Mouse (Mus musculus): ENCODE results near the gene Rabep1. TPM values are rescaled to one million over a fixed set of nuclear protein-coding genes. Genes with fewer than 3 reads are reported as not detected.

Gene Rabep1
- polyA plus RNA-seq, 1 experiment from 2014 or later, result 46.3 TPM

DNA sequence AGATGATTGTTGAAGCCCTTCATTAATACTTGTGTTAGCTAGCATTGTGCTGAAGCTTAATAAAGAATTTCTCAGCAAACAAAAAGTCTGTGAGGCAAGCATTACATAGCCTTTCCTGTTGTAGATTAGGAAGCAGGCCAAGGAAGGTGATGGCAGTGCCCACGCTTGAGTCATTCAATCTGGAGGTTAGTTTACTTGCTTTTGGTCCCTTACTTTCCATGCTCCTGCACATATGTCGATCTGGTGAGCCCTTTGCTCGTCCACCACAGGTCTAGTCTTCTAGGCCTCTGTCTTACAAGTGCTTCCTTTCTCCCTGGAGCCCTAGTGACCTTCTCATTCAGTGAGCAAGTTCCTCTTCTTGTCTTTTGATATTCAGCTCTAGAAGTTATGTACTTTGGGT lies 62.1 kb downstream of the Rabep1 start:
- Histone ChIP-seq H3K36me3 (peaks cover 65% of the 10 kb centered on the region), H3K27ac (no peak overlapping the region), H3K4me2 (no peak overlapping the region), H3K4me1 (no peaks in the 10 kb centered on the region), H3K27me3 (no peaks in the 10 kb centered on the region), H3K9me3 (no peaks in the 10 kb centered on the region), H3K9ac (no peak overlapping the region), H3K4me3 (no peak overlapping the region)
- ATAC-seq (ENCODE audit: insufficient number of reproducible peaks, insufficient read depth, low FRiP score, low TSS enrichment, low read depth), result no peak
- WGBS, result 83% methylated on average over 3 of the region's 3 CpGs

DNA sequence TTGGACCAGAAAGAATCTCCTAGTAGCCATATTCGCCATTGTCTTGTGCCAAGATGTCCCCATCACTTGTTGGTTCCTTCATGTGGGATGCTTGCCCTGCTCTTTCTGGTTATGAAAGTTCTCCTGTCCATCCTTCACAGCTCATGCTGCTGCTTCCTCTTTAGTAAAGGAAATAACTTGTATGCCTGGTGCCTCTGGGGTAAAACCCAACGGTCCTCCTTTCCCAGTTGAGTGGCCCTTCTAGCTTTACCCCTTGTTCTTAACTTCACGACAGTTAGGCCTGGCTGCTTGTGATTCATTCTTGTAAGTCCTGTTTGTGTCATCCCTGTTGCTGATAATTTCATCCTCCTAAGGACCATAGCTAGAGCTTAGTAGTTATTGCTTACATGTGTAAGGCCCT lies 66.7 kb downstream of the Rabep1 start:
- Histone ChIP-seq H3K4me3 (no peak overlapping the region), H3K27ac (no peak overlapping the region), H3K27me3 (no peaks in the 10 kb centered on the region), H3K4me2 (no peak overlapping the region), H3K4me1 (no peaks in the 10 kb centered on the region), H3K9me3 (no peaks in the 10 kb centered on the region), H3K9ac (no peak overlapping the region), H3K36me3 (peaks cover 51% of the 10 kb centered on the region)
- no peak for ATAC-seq (ENCODE audit: insufficient number of reproducible peaks, insufficient read depth, low FRiP score, low TSS enrichment, low read depth)
- 93% methylated on average over 3 of the region's 3 CpGs for WGBS

DNA sequence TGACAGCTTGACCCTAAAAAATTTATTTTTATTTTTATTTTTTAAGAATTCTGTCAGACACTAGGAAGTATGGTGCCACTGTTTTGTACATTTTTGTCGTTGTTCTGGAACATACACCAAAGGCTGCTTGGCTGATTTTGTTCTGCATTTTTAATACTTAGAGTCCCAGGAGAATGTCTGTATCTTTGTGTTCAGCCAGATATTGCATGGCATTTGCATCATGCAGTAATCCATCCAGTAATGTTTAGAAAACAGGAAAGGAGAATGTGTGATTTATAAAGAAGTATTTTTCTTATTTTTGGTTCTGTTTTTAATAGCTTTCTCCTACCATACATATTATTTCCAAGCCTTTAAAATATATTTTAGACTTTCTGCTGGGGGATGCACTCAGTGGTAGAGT lies 67.3 kb downstream of the Rabep1 start:
- H3K27me3 ChIP-seq, result no peaks in the 10 kb centered on the region
- H3K9ac ChIP-seq, result no peak overlapping the region
- H3K36me3 ChIP-seq, result peaks cover 47% of the 10 kb centered on the region
- H3K27ac ChIP-seq, result no peak overlapping the region
- no peaks in the 10 kb centered on the region for H3K4me1 ChIP-seq
- H3K4me2 ChIP-seq, result no peak overlapping the region
- no peak for ATAC-seq (ENCODE audit: insufficient number of reproducible peaks, insufficient read depth, low FRiP score, low TSS enrichment, low read depth)
- H3K9me3 ChIP-seq, result no peaks in the 10 kb centered on the region
- WGBS, result 90% methylated on average over 1 of the region's 1 CpGs
- H3K4me3 ChIP-seq, result no peak overlapping the region

DNA sequence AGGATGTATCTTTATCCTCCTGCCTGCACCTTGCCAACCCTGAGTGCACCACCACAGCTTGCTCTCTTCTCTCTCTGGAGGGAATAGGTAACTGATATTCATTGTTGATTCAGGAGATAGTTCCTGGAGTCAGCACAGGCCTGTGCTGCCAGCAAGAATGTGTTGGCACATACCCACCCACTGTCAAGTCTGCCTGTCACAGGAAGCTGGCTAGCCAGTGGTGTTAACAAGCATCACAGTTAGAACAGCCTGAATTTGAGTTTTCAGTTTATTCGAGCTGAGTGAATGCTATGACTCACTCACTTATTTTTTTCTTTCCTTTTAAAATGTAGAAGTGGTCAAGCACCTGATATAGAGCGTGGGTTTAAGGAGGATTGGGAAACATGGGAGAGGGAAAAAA lies 73.3 kb downstream of the Rabep1 start:
- Histone ChIP-seq H3K4me1 (no peaks in the 10 kb centered on the region), H3K27ac (no peak overlapping the region), H3K9ac (no peak overlapping the region), H3K4me3 (no peak overlapping the region), H3K9me3 (no peaks in the 10 kb centered on the region), H3K36me3 (peaks cover 43% of the 10 kb centered on the region), H3K4me2 (no peak overlapping the region), H3K27me3 (no peaks in the 10 kb centered on the region)
- WGBS, result 92% methylated on average over 2 of the region's 2 CpGs
- ATAC-seq (ENCODE audit: insufficient number of reproducible peaks, insufficient read depth, low FRiP score, low TSS enrichment, low read depth), result no peak

DNA sequence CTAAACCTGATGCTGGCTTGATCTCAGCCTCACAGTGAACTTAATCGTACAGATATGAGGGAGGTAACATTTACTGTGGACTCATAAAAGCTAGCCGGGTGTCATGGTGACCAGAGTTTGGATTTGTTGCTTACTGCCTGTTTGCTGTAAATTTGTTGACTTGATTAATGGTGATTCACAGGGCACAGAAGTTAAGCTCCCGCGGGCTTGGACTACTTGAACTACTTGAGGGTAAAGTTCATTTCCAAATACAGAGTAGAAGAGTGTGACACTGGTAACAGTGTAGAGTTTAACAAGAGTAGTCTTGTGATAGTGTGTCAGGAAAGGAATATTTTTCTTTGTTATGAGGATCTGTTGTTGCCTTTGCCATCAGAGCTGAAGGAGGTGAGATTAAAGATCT lies 74.9 kb downstream of the Rabep1 start:
- Histone ChIP-seq H3K4me3 (no peak overlapping the region), H3K9me3 (no peaks in the 10 kb centered on the region), H3K4me1 (no peaks in the 10 kb centered on the region), H3K4me2 (no peak overlapping the region), H3K27me3 (no peaks in the 10 kb centered on the region), H3K27ac (no peak overlapping the region), H3K9ac (no peak overlapping the region), H3K36me3 (peaks cover 53% of the 10 kb centered on the region)
- WGBS, result 97% methylated on average over 4 of the region's 4 CpGs
- ATAC-seq (ENCODE audit: insufficient number of reproducible peaks, insufficient read depth, low FRiP score, low TSS enrichment, low read depth), result no peak

DNA sequence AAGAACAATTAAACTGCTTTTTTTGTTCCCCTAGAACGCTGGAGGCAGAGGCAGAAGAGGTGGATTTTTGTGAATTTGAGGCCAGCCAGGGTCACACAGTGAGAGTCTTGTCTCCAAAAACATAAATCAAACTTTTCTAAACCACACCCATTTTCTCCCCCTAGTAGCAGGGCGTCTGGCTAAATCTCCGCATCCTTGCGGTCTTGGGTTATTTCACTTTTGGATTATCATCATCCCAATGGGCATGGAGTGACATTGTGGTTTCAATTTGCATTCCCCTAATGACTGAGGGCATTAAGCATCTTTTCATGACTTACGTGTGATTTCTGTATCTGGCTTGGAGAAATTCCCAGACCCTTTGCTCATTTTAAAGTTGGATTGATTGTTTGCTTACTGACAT lies 86.9 kb downstream of the Rabep1 start:
- no peak for ATAC-seq (ENCODE audit: insufficient number of reproducible peaks, insufficient read depth, low FRiP score, low TSS enrichment, low read depth)
- Histone ChIP-seq H3K4me3 (no peak overlapping the region), H3K27ac (no peak overlapping the region), H3K4me2 (no peak overlapping the region), H3K36me3 (peaks cover 71% of the 10 kb centered on the region), H3K9ac (no peak overlapping the region), H3K27me3 (no peaks in the 10 kb centered on the region), H3K9me3 (no peaks in the 10 kb centered on the region), H3K4me1 (no peaks in the 10 kb centered on the region)
- 82% methylated on average over 5 of the region's 5 CpGs for WGBS

DNA sequence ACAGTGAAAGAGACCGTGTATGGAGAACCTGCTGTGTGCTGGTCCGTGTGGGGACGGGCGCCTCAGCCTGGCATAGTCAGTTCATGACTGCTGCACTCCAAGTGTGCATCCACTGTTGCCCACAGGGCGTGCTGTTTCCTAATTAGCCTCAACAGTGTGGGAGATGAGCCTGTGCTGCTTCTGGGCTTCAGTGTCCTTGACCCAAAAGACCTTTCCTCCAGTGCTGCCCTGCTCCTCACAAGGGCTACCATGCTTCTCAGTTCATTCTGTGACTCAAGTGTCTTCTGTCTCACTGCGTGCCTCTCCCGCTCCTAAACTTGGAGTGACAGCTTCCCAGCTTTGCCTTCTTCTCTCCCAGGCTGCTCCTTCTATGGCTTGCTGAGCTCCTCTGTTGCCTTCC lies 90.7 kb downstream of the Rabep1 start:
- H3K36me3 ChIP-seq, result peaks cover 83% of the 10 kb centered on the region
- H3K4me1 ChIP-seq, result no peaks in the 10 kb centered on the region
- H3K4me2 ChIP-seq, result no peak overlapping the region
- ATAC-seq (ENCODE audit: insufficient number of reproducible peaks, insufficient read depth, low FRiP score, low TSS enrichment, low read depth), result no peak
- H3K9me3 ChIP-seq, result no peaks in the 10 kb centered on the region
- 91% methylated on average over 7 of the region's 7 CpGs for WGBS
- H3K27ac ChIP-seq, result no peak overlapping the region
- H3K9ac ChIP-seq, result no peak overlapping the region
- H3K27me3 ChIP-seq, result no peaks in the 10 kb centered on the region
- no peak overlapping the region for H3K4me3 ChIP-seq

DNA sequence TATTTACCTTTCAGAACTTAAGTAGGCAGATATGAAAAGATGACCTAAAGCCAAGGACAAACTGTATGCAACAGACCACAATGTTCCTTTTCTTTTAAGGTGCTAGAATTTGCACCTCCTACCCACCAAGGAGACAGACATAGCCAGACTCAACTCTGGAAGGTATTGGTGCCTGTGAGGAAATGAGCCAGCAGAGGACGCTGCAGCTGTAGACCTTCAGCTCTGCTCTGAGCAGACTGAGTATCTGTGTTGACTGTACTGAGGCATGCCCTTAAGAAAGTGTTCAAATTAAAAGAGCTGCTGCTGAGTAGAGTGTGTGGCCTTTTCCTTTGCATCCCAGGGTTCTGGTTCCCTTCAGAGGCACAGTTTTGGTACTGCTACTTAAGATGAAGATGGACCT lies 98.0 kb downstream of the Rabep1 start:
- H3K27me3 ChIP-seq, result no peaks in the 10 kb centered on the region
- no peak for ATAC-seq (ENCODE audit: insufficient number of reproducible peaks, insufficient read depth, low FRiP score, low TSS enrichment, low read depth)
- H3K4me1 ChIP-seq, result no peaks in the 10 kb centered on the region
- no peak overlapping the region for H3K4me2 ChIP-seq
- H3K27ac ChIP-seq, result no peak overlapping the region
- 84% methylated on average over 1 of the region's 1 CpGs for WGBS
- H3K9ac ChIP-seq, result no peak overlapping the region
- no peak overlapping the region for H3K4me3 ChIP-seq
- H3K36me3 ChIP-seq, result peaks cover 91% of the 10 kb centered on the region
- H3K9me3 ChIP-seq, result no peaks in the 10 kb centered on the region

DNA sequence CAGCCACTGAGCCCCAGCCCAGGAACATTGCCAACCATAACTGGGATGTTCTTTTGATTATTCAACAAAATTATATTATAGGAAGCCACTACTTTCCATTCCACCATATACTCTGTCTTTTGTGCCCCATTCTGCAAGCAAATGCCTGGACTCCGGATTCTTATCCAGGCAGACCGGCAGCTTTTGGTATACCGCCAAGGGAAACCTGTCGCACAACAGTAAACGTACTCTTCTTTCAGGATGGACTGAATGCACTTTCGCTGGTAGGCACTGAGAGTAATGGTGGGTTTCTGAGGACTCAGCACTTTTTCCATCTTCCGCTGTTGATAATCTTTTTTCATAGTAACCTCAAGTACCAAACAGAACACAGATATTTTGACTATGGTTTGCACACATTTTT lies 99.1 kb downstream of the Rabep1 start:
- Histone ChIP-seq H3K4me3 (no peak overlapping the region), H3K4me2 (no peak overlapping the region), H3K27ac (no peak overlapping the region), H3K36me3 (peaks cover 92% of the 10 kb centered on the region), H3K4me1 (no peaks in the 10 kb centered on the region), H3K9me3 (no peaks in the 10 kb centered on the region), H3K9ac (no peak overlapping the region), H3K27me3 (no peaks in the 10 kb centered on the region)
- no peak for ATAC-seq (ENCODE audit: insufficient number of reproducible peaks, insufficient read depth, low FRiP score, low TSS enrichment, low read depth)
- WGBS, result 90% methylated on average over 7 of the region's 7 CpGs

DNA sequence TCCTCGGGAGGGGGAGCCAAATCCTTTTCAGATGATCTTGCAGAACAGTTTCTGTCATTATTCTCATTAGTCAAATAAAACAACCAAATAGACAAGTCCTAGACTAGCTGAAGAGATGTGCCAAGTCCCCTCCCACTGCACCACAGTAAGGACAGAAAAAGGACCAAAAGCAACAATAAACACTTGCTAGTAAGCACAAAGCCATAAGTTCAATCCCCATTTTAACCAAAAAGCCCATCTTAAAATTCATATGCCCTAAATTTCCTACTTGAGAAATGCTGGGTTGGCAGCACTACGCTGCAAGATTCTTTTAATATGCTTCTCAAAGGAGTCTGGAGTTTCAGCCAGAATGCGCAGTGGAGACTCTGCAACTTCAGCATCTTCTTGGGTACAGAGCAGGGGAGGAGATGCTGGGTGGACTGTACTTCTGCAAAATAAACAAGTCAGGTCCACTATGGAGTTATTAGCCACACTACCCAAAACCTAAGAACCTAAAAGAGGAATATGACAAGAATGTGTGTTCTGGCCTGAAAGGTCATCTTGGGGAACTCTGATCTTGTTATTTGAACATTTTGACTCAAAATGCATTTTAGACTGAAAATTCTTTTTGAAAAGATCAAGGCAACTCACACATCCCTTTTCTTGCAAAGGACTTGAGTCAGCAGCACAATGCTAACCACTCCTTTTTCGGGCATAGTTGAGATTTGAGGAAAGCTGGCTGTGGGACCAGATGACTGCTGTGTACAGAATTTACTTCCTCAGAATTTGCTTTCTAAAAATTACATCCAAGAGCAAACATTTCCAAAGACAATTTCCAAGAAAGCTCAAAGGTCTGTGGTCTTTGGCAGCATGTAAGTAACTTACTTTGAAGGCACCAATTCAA lies 100.6 kb downstream of the Rabep1 start:
- WGBS, result 93% methylated on average over 4 of the region's 4 CpGs
- H3K4me1 ChIP-seq, result no peaks in the 10 kb centered on the region
- H3K9ac ChIP-seq, result no peak overlapping the region
- H3K27ac ChIP-seq, result no peak overlapping the region
- H3K4me3 ChIP-seq, result no peak overlapping the region
- ATAC-seq (ENCODE audit: insufficient number of reproducible peaks, insufficient read depth, low FRiP score, low TSS enrichment, low read depth), result no peak
- H3K36me3 ChIP-seq, result peaks cover 92% of the 10 kb centered on the region
- no peaks in the 10 kb centered on the region for H3K27me3 ChIP-seq
- H3K4me2 ChIP-seq, result no peak overlapping the region
- no peaks in the 10 kb centered on the region for H3K9me3 ChIP-seq

DNA sequence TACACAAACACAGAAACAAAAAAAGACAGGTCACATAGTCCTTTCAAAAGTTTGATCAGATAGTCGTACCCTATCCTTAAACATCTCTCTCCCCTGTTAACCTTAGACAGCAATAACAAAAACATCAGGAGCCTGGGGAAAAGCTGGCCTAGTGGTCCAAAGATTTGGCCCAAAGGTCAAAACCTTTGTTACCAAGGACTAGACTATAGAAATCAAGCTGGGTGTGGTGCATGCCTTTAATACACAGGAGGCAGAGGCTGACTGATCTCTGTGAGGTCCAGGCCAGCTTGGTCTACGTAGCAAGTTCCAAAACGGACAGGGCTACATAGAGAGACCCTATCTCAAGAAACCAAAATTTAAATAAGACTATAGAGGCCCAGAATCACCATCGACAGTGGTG lies 110.1 kb downstream of the Rabep1 start:
- no peak for ATAC-seq (ENCODE audit: insufficient number of reproducible peaks, insufficient read depth, low FRiP score, low TSS enrichment, low read depth)
- H3K4me2 ChIP-seq, result no peak overlapping the region
- H3K4me1 ChIP-seq, result no peaks in the 10 kb centered on the region
- 91% methylated on average over 4 of the region's 4 CpGs for whole genome bisulfite sequencing
- H3K9ac ChIP-seq, result no peak overlapping the region
- no peaks in the 10 kb centered on the region for H3K27me3 ChIP-seq
- no peak overlapping the region for H3K4me3 ChIP-seq
- peaks cover 93% of the 10 kb centered on the region for H3K36me3 ChIP-seq
- no peak overlapping the region for H3K27ac ChIP-seq
- H3K9me3 ChIP-seq, result no peaks in the 10 kb centered on the region

DNA sequence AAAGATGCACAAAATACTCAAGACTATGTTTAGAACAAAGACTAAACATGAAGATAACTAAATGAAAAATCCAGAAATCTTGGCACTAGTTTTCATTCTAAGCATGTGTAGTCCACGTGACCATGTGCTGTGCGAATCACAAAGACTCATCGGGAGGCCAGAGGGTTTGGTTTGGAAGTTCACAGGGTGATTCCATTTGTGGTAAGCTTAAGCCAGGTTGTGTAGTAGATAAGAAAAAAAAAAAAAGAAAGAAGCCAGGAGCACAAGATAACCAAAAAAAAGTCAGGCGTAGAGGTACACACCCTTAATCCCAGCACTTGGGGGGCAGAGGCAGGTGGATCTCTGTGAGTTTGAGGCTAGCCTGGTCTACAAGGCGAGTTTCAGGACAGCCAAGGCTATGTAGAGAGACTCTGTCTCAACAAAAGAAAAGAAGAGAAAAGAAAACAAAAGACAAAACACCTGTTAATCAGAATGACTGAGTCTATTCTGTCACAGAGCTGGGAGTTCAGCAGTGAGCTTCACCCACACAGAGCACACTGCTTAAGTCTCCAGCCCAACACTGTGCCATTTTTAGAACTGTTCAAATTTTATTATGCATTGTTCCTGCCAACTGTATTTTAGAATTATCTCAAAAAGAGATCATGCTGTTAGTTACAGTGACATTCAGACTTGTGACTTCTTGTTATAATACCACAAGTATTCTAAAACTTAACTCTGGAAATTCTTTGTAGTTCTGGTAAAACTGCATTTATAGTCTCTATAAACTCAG lies 116.4 kb downstream of the Rabep1 start:
- H3K4me3 ChIP-seq, result no peak overlapping the region
- WGBS, result 87% methylated on average over 5 of the region's 5 CpGs

More for the DNA sequence above, 116.4 kb downstream of the Rabep1 start:
- no peak for ATAC-seq (ENCODE audit: insufficient number of reproducible peaks, insufficient read depth, low FRiP score, low TSS enrichment, low read depth)
- Histone ChIP-seq H3K9me3 (no peaks in the 10 kb centered on the region), H3K27ac (no peak overlapping the region), H3K4me1 (no peaks in the 10 kb centered on the region), H3K36me3 (peaks cover 91% of the 10 kb centered on the region), H3K27me3 (no peaks in the 10 kb centered on the region), H3K9ac (no peak overlapping the region), H3K4me2 (no peak overlapping the region)
